Mouse (Mus musculus) heart, adult 2 months (tissue): ENCODE data around the gene Rnf5.

Experiments
- CTCF ChIP-seq: fragments of 200-600 bp; IDR thresholded peaks from 2 replicates; pipeline ENCODE4 v1.8.1; 2022; ENCODE audit warnings: antibody characterized with exemption, mild to moderate bottlenecking, moderate library complexity
- POLR2A ChIP-seq: fragments of 200-500 bp; IDR thresholded peaks from 2 replicates; pipeline ENCODE4 v1.6.1; 2011; ENCODE audit warnings: mild to moderate bottlenecking, low read depth, low read length, control low read depth; ENCODE audit not compliant: insufficient read depth

- TF ChIP-seq POLR2A, result no peak
- TF ChIP-seq CTCF, result no peak
Measured at GRCm38 (mm10) chr17:34621006-34621405, 17.5 kb upstream of the Rnf5 start.
